Mouse (Mus musculus) MEL (cell line): ENCODE results near the gene Ctnnd2.

Experiments used
- CTCF ChIP-seq, 3 experiments: IDR thresholded peaks in 2 of 3; conservative IDR thresholded peaks in 1 of 3; 2 replicates each; pipeline ENCODE4 v1.5.1; 2011 to 2012; ENCODE audit warnings: low read length in 3 of 3, low read depth in 2 of 3, mild to moderate bottlenecking in 2 of 3, improper control_type of control experiment in 1 of 3, inconsistent platforms in 1 of 3, mixed read lengths in 1 of 3, moderate library complexity in 1 of 3; ENCODE audit not compliant: control insufficient read depth in 1 of 3, insufficient read depth in 1 of 3, poor library complexity in 1 of 3, severe bottlenecking in 1 of 3
- EP300 ChIP-seq, 2 experiments: IDR thresholded peaks; 2 replicates each; pipeline ENCODE4 v1.6.1; 2011; ENCODE audit warnings: improper control_type of control experiment in 2 of 2, low read length in 2 of 2, low read depth in 1 of 2, mild to moderate bottlenecking in 1 of 2
- KAT2A ChIP-seq: conservative IDR thresholded peaks from 2 replicates; pipeline ENCODE4 v1.6.1; 2012; ENCODE audit warnings: low read depth, low read length, improper control_type of control experiment, inconsistent platforms
- MYC ChIP-seq: IDR thresholded peaks from 2 replicates; pipeline ENCODE4 v1.6.1; 2011; ENCODE audit warnings: low read depth, mild to moderate bottlenecking, low read length, improper control_type of control experiment, moderate library complexity
- RAD21 ChIP-seq: IDR thresholded peaks from 2 replicates; pipeline ENCODE4 v1.6.1; 2011; ENCODE audit warnings: mild to moderate bottlenecking, low read depth, low read length, improper control_type of control experiment
- RCOR1 ChIP-seq: IDR thresholded peaks from 2 replicates; pipeline ENCODE4 v1.6.1; 2012; ENCODE audit warnings: low read depth, mild to moderate bottlenecking, inconsistent platforms, low read length, improper control_type of control experiment
- TAL1 ChIP-seq: IDR thresholded peaks from 2 replicates; pipeline ENCODE4 v1.6.1; 2012; ENCODE audit warnings: mild to moderate bottlenecking, inconsistent platforms, low read length, moderate library complexity, mixed read lengths
- TBP ChIP-seq: IDR thresholded peaks from 2 replicates; pipeline ENCODE4 v1.8.0; 2011; ENCODE audit warnings: low read depth, low read length, improper control_type of control experiment
- TCF12 ChIP-seq: IDR thresholded peaks from 2 replicates; pipeline ENCODE4 v1.6.1; 2014; ENCODE audit warnings: low read depth, mild to moderate bottlenecking, inconsistent platforms, low read length, improper control_type of control experiment, moderate library complexity
- ZC3H11A ChIP-seq: IDR thresholded peaks from 2 replicates; pipeline ENCODE4 v1.6.1; 2012; ENCODE audit warnings: low read depth, mild to moderate bottlenecking, inconsistent platforms, low read length, improper control_type of control experiment
- ZMIZ1 ChIP-seq: IDR thresholded peaks from 2 replicates; pipeline ENCODE4 v1.6.1; 2012; ENCODE audit warnings: low read depth, mild to moderate bottlenecking, inconsistent platforms, low read length, improper control_type of control experiment, moderate library complexity

DNA sequence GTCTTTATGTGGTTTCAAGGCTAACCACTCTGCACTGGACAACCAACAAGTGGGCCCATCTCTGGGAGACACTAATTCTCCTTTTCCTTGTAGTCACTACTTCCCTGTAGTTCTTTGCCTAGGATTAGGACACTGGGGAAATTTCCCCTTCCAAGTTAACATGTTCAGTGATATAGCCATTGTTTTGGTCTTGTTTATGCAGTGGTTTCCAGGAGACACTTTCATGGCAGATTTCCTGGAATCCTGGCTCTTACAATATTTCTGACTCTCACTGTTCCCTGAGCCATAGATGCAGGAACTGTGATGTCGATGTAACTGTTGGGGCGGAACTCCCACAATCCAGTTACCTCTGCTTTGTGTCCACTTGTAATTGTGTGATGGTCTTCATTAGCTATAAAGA, 814.5 kb downstream of the Ctnnd2 start:
- TF ChIP-seq MYC: no peak
- no peak for TF ChIP-seq TCF12
- no peak for TF ChIP-seq TAL1
- TF ChIP-seq RCOR1: no peak
- TF ChIP-seq EP300 (IDR thresholded peaks at IDR 0.05; ENCODE audit: low read depth in 1 of 2, low read length in 2 of 2): no peak
- no peak for TF ChIP-seq RAD21
- TF ChIP-seq ZMIZ1: no peak
- no peak for TF ChIP-seq CTCF (IDR thresholded peaks at IDR 0.05 in 2 of 3, conservative IDR thresholded peaks at IDR 0.05 in 1 of 3; ENCODE audit: control insufficient read depth in 1 of 3, insufficient read depth in 1 of 3, low read depth in 2 of 3, low read length in 3 of 3, poor library complexity in 1 of 3, severe bottlenecking in 1 of 3)
- TF ChIP-seq TBP: no peak
- TF ChIP-seq KAT2A: no peak
- no peak for TF ChIP-seq ZC3H11A
